Mouse (Mus musculus) T-cell, adult 2 months (primary cell): Measurements from ENCODE around the gene Edem3.

Experiments
- DNase-seq: peaks from one replicate; pipeline ENCODE4 v3.0.0; 2022; ENCODE audit warnings: low spot score

The Edem3 gene

DNA sequence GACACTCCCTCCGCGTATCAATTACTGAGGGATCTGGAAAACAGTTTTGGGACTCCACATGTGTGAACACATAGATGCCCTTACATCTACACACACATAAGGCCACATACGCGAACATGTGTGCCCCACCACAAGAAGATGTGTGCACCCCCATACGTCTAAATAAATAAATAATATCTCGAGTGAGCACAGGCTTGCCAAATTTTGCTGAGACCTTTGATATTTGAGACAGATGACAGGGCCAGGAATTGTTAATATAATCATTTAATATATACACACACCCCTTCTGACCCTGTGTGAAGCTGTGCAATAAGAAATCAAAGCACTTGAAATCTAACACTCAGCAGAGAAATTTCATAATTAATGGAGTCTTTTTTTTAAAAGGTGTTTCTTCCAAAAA is 109.2 kb downstream of the Edem3 start:
- no peak for DNase-seq
